Mouse (Mus musculus): ENCODE measurements around the gene Olfr316.

DNA sequence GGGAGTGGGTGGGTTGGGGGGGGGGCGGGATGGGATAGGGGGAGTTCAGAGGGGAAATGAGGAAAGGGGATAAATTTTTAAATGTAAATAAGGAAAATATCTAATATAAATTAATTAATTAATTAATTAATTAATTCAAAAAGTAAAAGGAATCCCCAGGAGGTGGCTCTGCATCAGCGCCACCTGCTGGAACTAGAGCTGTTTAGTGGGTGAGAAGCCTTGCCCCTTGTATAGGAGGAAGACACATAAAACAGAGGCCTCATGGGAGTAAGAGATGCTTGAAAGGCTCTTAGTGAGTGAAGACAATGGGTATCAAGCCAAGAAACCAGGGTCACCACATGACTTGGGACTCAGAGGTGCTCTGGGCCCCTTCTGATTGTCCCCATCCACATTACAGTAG lies 43.3 kb downstream of the Olfr316 start:
- no peak for TF ChIP-seq CTCF (IDR thresholded peaks at IDR 0.05; ENCODE audit: extremely low read depth, insufficient read depth, low read length)
- TF ChIP-seq POLR2A (IDR thresholded peaks at IDR 0.05; ENCODE audit: extremely low read depth, insufficient read depth, low read length) = no peak
